Mouse (Mus musculus): Measurements from ENCODE around the gene Gm2a. TPM values are rescaled to one million over a fixed set of nuclear protein-coding genes. Genes with fewer than 3 reads are reported as not detected.
A peak's percentile ranks its signal among the peaks of the same experiment; 100 is the strongest.

Gene Gm2a
- polyA plus RNA-seq, 1 experiment from 2014 or later, result 23.6 TPM

- WGBS, result 77% methylated on average over 2 of the region's 2 CpGs
- Histone ChIP-seq H3K4me2 (ENCODE audit: low read length) (no peak overlapping the region), H3K36me3 (ENCODE audit: control insufficient read depth, insufficient read depth, low read length) (0 out of 2 replicates have a peak, but pooled peaks cover 2% of the 10 kb centered on the region), H3K27ac (replicated peaks; ENCODE audit: low read depth, low read length) (no peak overlapping the region), H3K9ac (replicated peaks; ENCODE audit: low read length) (no peak overlapping the region), H3K9me3 (ENCODE audit: control insufficient read depth, low read length) (no peaks in the 10 kb centered on the region), H3K4me1 (ENCODE audit: control insufficient read depth, insufficient read depth, low read length) (no peaks in the 10 kb centered on the region), H3K4me3 (replicated peaks; ENCODE audit: low read depth, low read length) (no peak overlapping the region), H3K27me3 (ENCODE audit: control insufficient read depth, insufficient read depth, low read length) (no peaks in the 10 kb centered on the region)
- DNase-seq (no peak), ATAC-seq (ENCODE audit: low FRiP score, low TSS enrichment) (no peak)
Observed at GRCm38 (mm10) chr11:55114291-55114690, 16.4 kb downstream of the Gm2a start.

DNA sequence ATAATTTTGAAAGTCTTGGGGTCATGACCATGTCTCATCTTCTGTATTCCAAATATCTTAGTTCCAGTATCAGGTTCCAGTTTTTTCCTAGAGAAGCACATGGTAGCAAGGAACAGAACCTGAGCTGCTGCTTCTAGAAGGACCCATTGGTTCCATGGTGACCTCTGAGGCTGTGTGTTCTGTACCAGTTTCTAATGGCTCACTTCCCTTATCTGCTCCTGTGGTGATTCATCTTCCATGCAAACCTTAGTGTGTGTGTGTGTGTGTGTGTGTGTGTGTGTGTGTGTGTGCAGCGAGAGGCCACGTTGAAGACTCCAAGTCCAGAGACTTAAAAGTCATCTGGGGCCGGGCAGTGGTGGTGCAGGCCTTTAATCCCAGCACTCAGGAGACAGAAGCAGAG lies 18.1 kb downstream of the Gm2a start:
- 95% methylated on average over 3 of the region's 3 CpGs for WGBS
- H3K9me3 ChIP-seq (ENCODE audit: control insufficient read depth, low read length), result no peaks in the 10 kb centered on the region
- DNase-seq (no peak), ATAC-seq (ENCODE audit: low FRiP score, low TSS enrichment) (no peak)
- no peaks in the 10 kb centered on the region for H3K27me3 ChIP-seq (ENCODE audit: control insufficient read depth, insufficient read depth, low read length)
- no peak overlapping the region for H3K27ac ChIP-seq (replicated peaks; ENCODE audit: low read depth, low read length)
- H3K4me1 ChIP-seq (ENCODE audit: control insufficient read depth, insufficient read depth, low read length), result no peaks in the 10 kb centered on the region
- H3K9ac ChIP-seq (replicated peaks; ENCODE audit: low read length), result no peak overlapping the region
- no peaks in the 10 kb centered on the region for H3K36me3 ChIP-seq (ENCODE audit: control insufficient read depth, insufficient read depth, low read length)
- H3K4me2 ChIP-seq (ENCODE audit: low read length), result no peak overlapping the region
- no peak overlapping the region for H3K4me3 ChIP-seq (replicated peaks; ENCODE audit: low read depth, low read length)

GRCm38 (mm10) chr11:55117031-55117430 lies 19.1 kb downstream of the Gm2a start:
- Histone ChIP-seq H3K27me3 (ENCODE audit: control insufficient read depth, insufficient read depth, low read length) (no peaks in the 10 kb centered on the region), H3K4me2 (ENCODE audit: low read length) (no peak overlapping the region), H3K9ac (replicated peaks; ENCODE audit: low read length) (no peak overlapping the region), H3K36me3 (ENCODE audit: control insufficient read depth, insufficient read depth, low read length) (no peaks in the 10 kb centered on the region), H3K4me3 (replicated peaks; ENCODE audit: low read depth, low read length) (no peak overlapping the region), H3K27ac (replicated peaks; ENCODE audit: low read depth, low read length) (no peak overlapping the region), H3K4me1 (ENCODE audit: control insufficient read depth, insufficient read depth, low read length) (no peaks in the 10 kb centered on the region), H3K9me3 (ENCODE audit: control insufficient read depth, low read length) (no peaks in the 10 kb centered on the region)
- ATAC-seq (ENCODE audit: low FRiP score, low TSS enrichment), result no peak
- WGBS, result 92% methylated on average over 2 of the region's 2 CpGs
- no peak for DNase-seq

- no peak overlapping the region for H3K27ac ChIP-seq (replicated peaks; ENCODE audit: low read depth, low read length)
- ATAC-seq (ENCODE audit: low FRiP score, low TSS enrichment), result no peak
- H3K27me3 ChIP-seq (ENCODE audit: control insufficient read depth, insufficient read depth, low read length), result no peaks in the 10 kb centered on the region
- no peak overlapping the region for H3K9ac ChIP-seq (replicated peaks; ENCODE audit: low read length)
- no peak overlapping the region for H3K4me3 ChIP-seq (replicated peaks; ENCODE audit: low read depth, low read length)
- no peak overlapping the region for H3K4me2 ChIP-seq (ENCODE audit: low read length)
- no peak for DNase-seq
- no peaks in the 10 kb centered on the region for H3K36me3 ChIP-seq (ENCODE audit: control insufficient read depth, insufficient read depth, low read length)
- no peaks in the 10 kb centered on the region for H3K9me3 ChIP-seq (ENCODE audit: control insufficient read depth, low read length)
- no peaks in the 10 kb centered on the region for H3K4me1 ChIP-seq (ENCODE audit: control insufficient read depth, insufficient read depth, low read length)
Observed at GRCm38 (mm10) chr11:55120279-55120678, 22.4 kb downstream of the Gm2a start.

DNA sequence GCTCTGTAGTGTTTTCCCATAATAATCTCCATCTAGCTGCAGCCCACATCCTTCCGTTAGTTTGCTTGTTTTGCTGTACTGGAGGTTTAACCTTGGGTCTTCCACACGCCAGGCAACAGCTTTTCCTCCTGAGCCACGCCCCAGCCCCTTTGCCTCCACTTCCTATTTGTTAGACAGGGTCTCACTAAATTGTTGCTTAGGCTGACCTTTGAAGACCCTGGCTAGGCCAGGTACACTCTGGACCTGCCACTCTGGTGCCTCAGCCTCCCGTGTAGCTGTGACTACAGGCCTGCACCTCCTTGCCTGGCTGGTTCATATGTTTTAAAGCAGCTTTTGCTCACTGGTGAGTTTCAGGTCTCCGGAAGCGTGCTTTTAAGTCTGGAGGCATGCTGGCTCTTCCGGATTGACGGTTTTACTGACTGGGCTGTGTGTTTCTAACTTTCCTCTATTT lies 22.9 kb downstream of the Gm2a start:
- Histone ChIP-seq H3K36me3 (ENCODE audit: control insufficient read depth, insufficient read depth, low read length) (no peaks in the 10 kb centered on the region), H3K4me3 (replicated peaks; ENCODE audit: low read depth, low read length) (no peak overlapping the region), H3K4me2 (ENCODE audit: low read length) (no peak overlapping the region), H3K27me3 (ENCODE audit: control insufficient read depth, insufficient read depth, low read length) (no peaks in the 10 kb centered on the region), H3K27ac (replicated peaks; ENCODE audit: low read depth, low read length) (peak overlapping the region; percentile 55; the same call in 1 of the 2 replicates), H3K9ac (replicated peaks; ENCODE audit: low read length) (no peak overlapping the region), H3K9me3 (ENCODE audit: control insufficient read depth, low read length) (no peaks in the 10 kb centered on the region), H3K4me1 (ENCODE audit: control insufficient read depth, insufficient read depth, low read length) (no peaks in the 10 kb centered on the region)
- no peak for ATAC-seq (ENCODE audit: low FRiP score, low TSS enrichment)
- WGBS, result 87% methylated on average over 8 of the region's 8 CpGs
- DNase-seq, result no peak

GRCm38 (mm10) chr11:55121430-55121829 lies 23.5 kb downstream of the Gm2a start:
- no peaks in the 10 kb centered on the region for H3K9me3 ChIP-seq (ENCODE audit: control insufficient read depth, low read length)
- no peaks in the 10 kb centered on the region for H3K36me3 ChIP-seq (ENCODE audit: control insufficient read depth, insufficient read depth, low read length)
- H3K4me3 ChIP-seq (replicated peaks; ENCODE audit: low read depth, low read length), result no peak overlapping the region
- no peak overlapping the region for H3K4me2 ChIP-seq (ENCODE audit: low read length)
- DNase-seq (no peak), ATAC-seq (ENCODE audit: low FRiP score, low TSS enrichment) (no peak)
- H3K9ac ChIP-seq (replicated peaks; ENCODE audit: low read length), result no peak overlapping the region
- no peak overlapping the region for H3K27ac ChIP-seq (replicated peaks; ENCODE audit: low read depth, low read length)
- no peaks in the 10 kb centered on the region for H3K27me3 ChIP-seq (ENCODE audit: control insufficient read depth, insufficient read depth, low read length)
- H3K4me1 ChIP-seq (ENCODE audit: control insufficient read depth, insufficient read depth, low read length), result no peaks in the 10 kb centered on the region
- 93% methylated on average over 1 of the region's 1 CpGs for WGBS

- Histone ChIP-seq H3K36me3 (ENCODE audit: control insufficient read depth, insufficient read depth, low read length) (no peaks in the 10 kb centered on the region), H3K27ac (replicated peaks; ENCODE audit: low read depth, low read length) (no peak overlapping the region), H3K4me2 (ENCODE audit: low read length) (no peak overlapping the region), H3K4me1 (ENCODE audit: control insufficient read depth, insufficient read depth, low read length) (no peaks in the 10 kb centered on the region), H3K4me3 (replicated peaks; ENCODE audit: low read depth, low read length) (no peak overlapping the region), H3K9me3 (ENCODE audit: control insufficient read depth, low read length) (no peaks in the 10 kb centered on the region), H3K9ac (replicated peaks; ENCODE audit: low read length) (no peak overlapping the region), H3K27me3 (ENCODE audit: control insufficient read depth, insufficient read depth, low read length) (no peaks in the 10 kb centered on the region)
- 81% methylated on average over 3 of the region's 3 CpGs for WGBS
- ATAC-seq (ENCODE audit: low FRiP score, low TSS enrichment) (no peak), DNase-seq (no peak)
Observed at GRCm38 (mm10) chr11:55126663-55127062, 28.7 kb downstream of the Gm2a start.

GRCm38 (mm10) chr11:55127937-55128336 lies 30.0 kb downstream of the Gm2a start:
- DNase-seq, result no peak
- Histone ChIP-seq H3K9me3 (ENCODE audit: control insufficient read depth, low read length) (no peaks in the 10 kb centered on the region), H3K36me3 (ENCODE audit: control insufficient read depth, insufficient read depth, low read length) (no peaks in the 10 kb centered on the region), H3K9ac (replicated peaks; ENCODE audit: low read length) (no peak overlapping the region), H3K4me1 (ENCODE audit: control insufficient read depth, insufficient read depth, low read length) (no peaks in the 10 kb centered on the region), H3K4me2 (ENCODE audit: low read length) (no peak overlapping the region), H3K4me3 (replicated peaks; ENCODE audit: low read depth, low read length) (no peak overlapping the region), H3K27ac (replicated peaks; ENCODE audit: low read depth, low read length) (no peak overlapping the region), H3K27me3 (ENCODE audit: control insufficient read depth, insufficient read depth, low read length) (no peaks in the 10 kb centered on the region)
- WGBS, result 57% methylated on average over 6 of the region's 6 CpGs
- no peak for ATAC-seq (ENCODE audit: low FRiP score, low TSS enrichment)

DNA sequence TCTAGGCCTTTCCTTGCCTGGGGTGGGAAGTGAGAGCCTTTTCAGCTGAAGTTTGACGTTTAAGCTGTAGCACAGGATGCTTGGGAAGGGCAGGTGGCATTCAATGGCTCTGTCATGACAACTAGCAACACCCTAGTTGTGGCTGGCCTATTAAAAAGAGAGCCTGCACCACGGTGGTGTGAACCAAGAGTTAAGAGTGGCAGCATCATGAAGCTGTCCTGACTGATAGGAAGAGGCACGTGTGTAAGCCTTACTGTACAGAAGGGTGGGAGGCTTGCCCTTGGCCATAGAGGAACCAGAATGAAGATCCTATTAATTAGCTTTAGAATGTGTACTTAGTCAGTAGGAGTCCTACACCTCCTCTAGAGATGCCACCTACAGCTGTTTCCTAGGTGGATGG lies 30.5 kb downstream of the Gm2a start:
- Histone ChIP-seq H3K9me3 (ENCODE audit: control insufficient read depth, low read length) (no peaks in the 10 kb centered on the region), H3K27me3 (ENCODE audit: control insufficient read depth, insufficient read depth, low read length) (no peaks in the 10 kb centered on the region)

More for the DNA sequence above, 30.5 kb downstream of the Gm2a start:
- Histone ChIP-seq H3K4me2 (ENCODE audit: low read length) (no peak overlapping the region), H3K4me3 (replicated peaks; ENCODE audit: low read depth, low read length) (no peak overlapping the region), H3K4me1 (ENCODE audit: control insufficient read depth, insufficient read depth, low read length) (no peaks in the 10 kb centered on the region), H3K36me3 (ENCODE audit: control insufficient read depth, insufficient read depth, low read length) (no peaks in the 10 kb centered on the region), H3K27ac (replicated peaks; ENCODE audit: low read depth, low read length) (no peak overlapping the region), H3K9ac (replicated peaks; ENCODE audit: low read length) (no peak overlapping the region)
- DNase-seq (no peak), ATAC-seq (ENCODE audit: low FRiP score, low TSS enrichment) (no peak)
- 79% methylated on average over 3 of the region's 3 CpGs for WGBS
